Mouse (Mus musculus) embryo, embryonic 9.5 days (tissue): ENCODE results near the gene Slc9b1.

Experiments
- DNase-seq: peaks from one replicate; pipeline ENCODE4 v3.0.0-alpha.2; 2017; ENCODE audit errors: extremely low spot score

The Slc9b1 gene

DNA sequence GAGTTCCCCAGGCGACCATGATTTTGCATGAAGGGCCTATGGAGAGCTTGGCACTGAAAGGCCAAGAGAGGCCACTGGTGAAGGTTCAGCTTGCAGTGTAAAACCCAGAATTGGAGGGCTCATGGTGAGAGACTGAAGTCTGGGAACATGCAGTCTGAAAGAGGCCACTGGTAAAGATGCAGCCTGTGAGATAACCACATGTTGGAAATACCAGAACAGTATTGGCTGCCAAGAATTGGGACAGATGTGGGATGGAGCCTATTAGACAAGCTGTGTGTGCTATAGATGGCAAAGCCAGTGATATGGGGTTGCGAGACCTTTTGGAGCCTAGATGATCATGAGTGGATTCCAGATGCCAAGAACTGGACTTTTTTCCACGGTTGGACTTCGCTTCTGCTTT, 32.0 kb downstream of the Slc9b1 start:
- DNase-seq: no peak

- DNase-seq: no peak
These were observed 45.4 kb downstream of the Slc9b1 start for GRCm38 (mm10) chr3:135393186-135393585.

- DNase-seq: no peak
These were observed 47.3 kb downstream of the Slc9b1 start for GRCm38 (mm10) chr3:135395085-135395484.

DNA sequence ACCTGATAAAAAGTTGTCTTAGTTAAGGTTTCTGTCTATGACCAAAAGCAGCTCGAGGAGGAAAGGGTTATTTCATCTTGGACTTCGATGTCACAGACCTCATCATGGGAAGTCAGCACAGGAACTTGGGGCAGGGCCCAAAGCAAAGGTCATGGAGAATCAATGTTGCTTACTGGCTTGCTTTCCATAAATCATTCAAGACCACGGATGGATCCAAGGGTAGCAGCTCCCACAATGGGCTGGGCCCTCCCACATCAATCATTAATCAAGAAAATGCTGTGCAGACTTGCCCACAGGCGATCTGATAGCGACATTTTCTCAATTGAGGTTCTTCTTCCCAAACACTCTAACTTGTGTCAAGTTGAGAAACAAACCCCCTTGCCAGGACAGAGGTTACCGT, 48.3 kb downstream of the Slc9b1 start:
- no peak for DNase-seq

DNA sequence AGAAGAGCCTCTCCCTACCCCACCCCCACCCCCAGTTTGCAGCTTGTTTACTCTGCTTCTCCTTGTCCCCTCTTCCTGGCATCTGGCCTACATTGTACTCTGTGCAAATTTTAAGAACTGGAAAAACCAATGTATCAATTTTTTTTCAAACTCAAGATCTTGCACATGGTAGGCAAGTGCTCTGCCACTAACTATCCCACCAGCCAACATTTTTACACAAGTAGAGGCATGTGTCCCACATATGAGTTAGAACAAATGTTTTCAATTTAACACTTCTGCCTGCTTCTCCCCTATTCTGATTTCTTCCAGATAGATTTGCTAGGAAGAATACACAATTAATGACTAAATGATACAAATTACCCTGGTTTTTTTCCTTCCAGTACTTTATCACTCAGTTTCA, 49.3 kb downstream of the Slc9b1 start:
- DNase-seq: no peak

GRCm38 (mm10) chr3:135402201-135402658, 54.4 kb downstream of the Slc9b1 start:
- DNase-seq: peak; percentile 72

DNA sequence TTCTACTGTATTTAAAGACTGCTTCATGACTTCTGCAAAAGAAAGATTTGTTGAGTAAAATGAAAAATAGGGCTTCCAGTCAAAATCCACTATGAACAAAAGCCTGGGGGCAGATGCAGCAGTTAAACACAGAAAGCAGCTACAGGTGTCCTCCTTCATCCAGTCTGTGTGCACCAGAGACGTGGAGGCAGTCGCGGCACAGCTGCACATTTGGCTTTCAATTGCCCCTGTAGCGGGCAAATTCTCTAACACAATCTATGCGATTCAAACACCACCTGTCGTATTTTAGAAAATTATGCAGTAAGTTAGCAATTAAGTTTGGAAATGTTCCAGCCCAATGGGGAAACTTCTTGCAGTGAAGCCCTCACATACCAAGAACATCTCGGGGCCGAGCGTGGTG, 55.4 kb downstream of the Slc9b1 start:
- DNase-seq: no peak

- DNase-seq: no peak
These were observed 56.0 kb downstream of the Slc9b1 start for GRCm38 (mm10) chr3:135403856-135404255.

- DNase-seq: no peak
These were observed 56.8 kb downstream of the Slc9b1 start for GRCm38 (mm10) chr3:135404599-135404998.

DNA sequence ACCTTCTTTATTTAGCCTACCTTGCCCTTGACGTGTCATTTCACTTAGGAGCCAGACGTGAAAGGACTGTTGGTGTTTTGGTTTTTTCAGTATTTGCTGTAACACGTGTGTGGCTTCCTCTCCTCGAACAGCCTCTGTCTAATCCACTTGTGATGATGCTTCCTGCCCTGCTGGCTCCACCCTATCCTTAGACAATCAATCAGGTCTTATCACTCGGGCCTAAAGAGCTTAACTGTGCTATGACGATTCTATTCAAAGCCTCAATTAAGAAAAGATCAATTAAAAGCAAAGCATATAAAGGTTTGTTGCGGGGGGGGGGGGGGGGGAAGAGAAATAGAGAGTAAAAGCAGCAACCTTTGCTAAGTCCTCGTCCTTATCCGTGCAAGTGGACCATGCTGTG, 59.5 kb downstream of the Slc9b1 start:
- DNase-seq: no peak

DNA sequence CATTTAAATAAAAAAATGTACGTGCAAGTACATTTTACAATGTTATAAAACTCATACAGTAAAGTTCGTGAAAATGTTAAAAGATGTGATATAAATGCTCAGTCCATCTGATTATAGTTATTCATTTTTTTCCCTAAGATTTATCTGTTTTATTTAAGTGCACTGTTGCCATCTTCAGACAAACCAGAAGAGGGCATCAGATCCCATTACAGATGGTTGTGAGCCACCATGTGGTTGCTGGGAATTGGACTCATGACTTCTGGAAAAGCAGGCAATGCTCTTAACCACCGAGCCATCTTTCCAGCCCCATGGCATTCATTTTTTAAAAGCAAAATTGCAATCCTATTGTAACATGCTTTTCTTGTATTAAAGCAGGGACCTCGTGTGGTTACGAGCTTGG, 61.4 kb downstream of the Slc9b1 start:
- no peak for DNase-seq

DNA sequence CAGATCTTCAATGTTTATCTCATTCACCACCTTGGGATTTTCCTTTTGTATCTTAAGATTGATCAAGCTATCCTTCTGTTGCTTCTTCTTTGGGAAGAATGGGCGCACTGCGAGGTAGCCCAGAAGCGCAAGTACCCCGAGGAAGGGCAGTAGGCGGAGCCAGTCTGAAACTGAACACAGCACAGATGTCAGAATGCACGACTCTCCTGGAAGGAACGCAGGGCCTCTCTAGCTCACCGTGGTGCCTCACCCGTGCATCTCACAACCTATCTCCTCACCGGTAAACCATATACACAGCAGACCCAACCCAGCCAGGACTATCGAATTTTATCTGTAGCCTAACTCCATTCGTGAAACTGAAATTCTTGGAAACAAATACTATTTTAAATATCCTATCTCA, 63.2 kb downstream of the Slc9b1 start:
- no peak for DNase-seq

- DNase-seq: peak; percentile 36
These were observed 64.0 kb downstream of the Slc9b1 start for GRCm38 (mm10) chr3:135411824-135412223.

DNA sequence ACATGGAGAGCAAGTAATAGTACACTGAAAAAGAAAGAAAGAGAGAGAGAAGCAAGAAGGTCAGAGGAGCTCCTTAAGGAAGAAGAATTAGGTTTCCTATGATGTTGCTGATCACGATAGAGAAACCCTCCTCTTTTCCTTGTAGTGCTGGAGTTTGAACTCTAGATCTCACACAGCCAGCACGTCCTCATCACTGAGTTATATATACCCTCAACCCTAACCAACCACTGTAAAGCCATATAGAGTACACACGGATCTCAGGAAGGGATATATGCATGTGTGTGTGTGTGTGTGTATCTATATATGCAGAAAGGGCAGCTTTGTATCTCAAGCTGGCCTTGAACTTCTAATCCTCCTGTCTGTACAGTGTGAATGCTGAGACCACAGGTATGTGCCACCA, 69.4 kb downstream of the Slc9b1 start:
- no peak for DNase-seq

DNA sequence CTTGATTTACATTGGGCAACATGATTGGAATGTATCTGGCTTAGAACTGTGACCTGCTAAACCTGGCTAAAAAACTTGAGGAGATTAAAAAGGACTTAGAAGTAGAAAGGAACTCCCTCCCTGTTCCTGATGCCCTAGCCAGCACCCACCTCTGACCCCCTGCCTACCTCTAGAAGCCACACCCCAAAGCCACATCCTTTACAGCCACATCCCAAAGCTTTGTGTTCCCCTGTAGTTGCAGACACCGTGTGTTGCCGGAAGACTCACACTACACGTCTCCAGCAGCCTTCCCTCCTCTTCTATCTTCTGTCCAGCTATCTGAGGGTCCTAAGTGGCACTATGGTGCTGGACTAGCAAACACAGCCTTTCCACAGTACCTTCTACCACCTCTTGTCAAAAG, 70.0 kb downstream of the Slc9b1 start:
- DNase-seq: no peak

GRCm38 (mm10) chr3:135420542-135421309, 72.9 kb downstream of the Slc9b1 start:
- DNase-seq: no peak

DNA sequence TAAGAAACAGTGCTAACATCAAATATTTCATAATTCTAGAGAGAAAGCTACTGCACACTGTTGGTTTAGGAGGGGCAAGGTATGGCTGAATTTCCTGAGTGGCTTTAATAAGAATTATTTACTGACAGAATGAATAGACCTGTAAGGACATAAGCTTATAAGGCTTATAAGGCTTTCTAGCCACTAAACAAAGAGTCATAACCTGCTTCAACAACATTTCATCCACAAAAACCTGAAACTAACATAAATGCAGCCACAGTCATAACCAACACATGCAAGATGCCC, 73.4 kb downstream of the Slc9b1 start:
- no peak for DNase-seq

GRCm38 (mm10) chr3:135422232-135422855, 74.5 kb downstream of the Slc9b1 start:
- DNase-seq: peak; percentile 13

DNA sequence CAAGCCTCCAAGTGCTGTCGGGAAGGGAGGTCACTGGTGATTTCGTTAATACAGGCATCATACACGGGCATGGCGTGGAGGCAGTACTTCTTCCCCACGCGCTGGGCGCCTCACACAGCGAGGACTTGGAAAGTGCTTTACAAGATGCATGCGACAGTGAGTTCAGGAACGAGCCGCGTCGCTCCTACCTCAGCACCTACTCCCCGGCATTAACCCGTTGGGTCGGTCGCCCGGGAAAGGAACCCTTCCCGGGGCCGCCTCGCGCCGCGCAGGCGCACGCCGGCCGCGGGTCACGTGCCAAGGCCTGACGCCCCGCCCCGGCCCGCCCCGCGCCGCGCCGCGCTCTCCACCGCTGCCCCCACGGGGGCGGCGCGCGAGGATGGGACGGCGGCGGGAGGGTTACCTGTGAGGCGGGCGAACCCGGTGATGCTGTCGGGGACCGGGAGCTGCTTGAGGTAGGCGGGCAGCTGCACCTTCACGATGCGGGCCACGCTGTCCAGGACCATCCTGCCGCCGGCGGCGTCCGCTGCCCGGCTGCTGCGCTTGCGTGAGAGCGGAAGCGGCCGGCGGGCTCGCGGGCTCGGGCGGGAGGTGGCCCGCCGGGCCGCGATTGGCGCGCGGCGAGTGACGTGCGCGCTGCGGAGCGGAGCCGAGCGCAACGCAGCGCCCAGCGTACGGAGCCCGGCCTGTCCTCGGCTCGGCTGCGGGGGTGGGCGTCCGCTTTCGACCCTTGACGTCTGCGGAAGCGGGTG, 75.2 kb downstream of the Slc9b1 start:
- DNase-seq: peak; percentile 88

GRCm38 (mm10) chr3:135423608-135424212, 75.9 kb downstream of the Slc9b1 start, which contains the start of gene Cisd2:
Cisd2 (minus strand) TSS chr3:135423925.
- no peak for DNase-seq

GRCm38 (mm10) chr3:135436901-135437616, 89.2 kb downstream of the Slc9b1 start:
- peak; percentile 12 for DNase-seq
